Mouse (Mus musculus): ENCODE data around the gene Olfr1477. TPM values are rescaled to one million over a fixed set of nuclear protein-coding genes. Genes with fewer than 3 reads are reported as not detected.

Gene Olfr1477
- not detected in 2 replicates for polyA plus RNA-seq (2012; rRNA removed)

DNA sequence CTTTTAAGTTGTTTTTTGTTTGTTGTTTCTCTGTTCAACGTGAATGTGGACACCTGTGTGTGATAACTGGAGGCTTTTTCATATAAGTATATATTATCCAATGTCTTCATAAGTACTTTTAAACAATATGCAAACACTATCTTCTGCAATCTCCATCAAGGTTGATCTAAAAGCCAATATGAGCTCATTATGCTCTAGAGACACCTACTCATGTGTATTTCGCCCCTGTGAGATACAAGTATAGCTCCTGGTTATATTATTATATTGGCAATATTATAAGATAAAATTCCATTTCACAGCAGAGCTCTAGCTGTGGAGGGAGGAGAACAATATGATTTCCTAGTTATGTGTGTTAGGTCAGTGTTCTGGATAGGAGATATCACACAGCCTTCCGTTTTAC lies at the start of gene Olfr1477:
TSS of gene Olfr1477 (plus strand) at position 301 of the 400 bp plus-strand sequence.

DNA sequence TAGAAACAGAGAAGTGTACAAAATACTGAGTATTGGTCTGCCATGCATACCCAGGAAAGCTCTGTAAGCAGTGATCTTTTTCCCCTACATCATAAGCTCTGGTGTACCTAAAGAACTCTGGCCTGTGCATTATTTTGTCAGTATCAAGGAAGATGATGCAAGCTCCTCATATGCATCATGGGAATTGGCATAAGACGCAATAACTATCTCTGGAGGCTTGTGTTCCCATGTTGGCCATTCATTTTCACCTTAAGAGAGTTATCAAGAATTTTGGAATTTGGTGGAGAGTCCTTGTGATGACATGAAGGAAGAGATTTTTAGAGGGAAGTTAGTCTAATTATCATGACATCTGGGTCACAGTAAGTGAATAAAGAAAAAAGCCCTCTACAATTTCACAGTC lies 44.4 kb upstream of the Olfr1477 start, which contains the start of gene Olfr1472:
TSS of gene Olfr1472 (minus strand) at position 101 of the 400 bp plus-strand sequence.

DNA sequence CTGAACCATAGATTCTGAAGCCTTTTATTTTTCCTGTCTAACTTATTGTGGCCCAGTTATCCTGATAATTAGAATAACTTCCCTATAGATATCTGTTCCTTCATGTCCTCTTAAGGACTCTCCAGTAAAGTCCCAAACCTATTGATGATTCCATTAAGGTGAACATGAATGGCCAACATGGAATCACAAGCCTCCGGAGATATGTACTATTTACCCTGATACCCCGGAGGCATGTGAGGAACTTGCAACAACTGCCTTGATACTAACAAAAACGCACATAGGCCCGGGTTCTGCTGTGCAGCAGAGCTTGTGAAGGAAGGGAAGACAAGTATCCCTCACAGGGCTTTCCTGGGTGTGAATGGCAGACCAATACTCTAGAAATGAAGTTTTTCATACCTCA lies 31.1 kb upstream of the Olfr1477 start, which contains the start of gene Olfr1474:
TSS of gene Olfr1474 (plus strand) at position 301 of the 400 bp plus-strand sequence.

DNA sequence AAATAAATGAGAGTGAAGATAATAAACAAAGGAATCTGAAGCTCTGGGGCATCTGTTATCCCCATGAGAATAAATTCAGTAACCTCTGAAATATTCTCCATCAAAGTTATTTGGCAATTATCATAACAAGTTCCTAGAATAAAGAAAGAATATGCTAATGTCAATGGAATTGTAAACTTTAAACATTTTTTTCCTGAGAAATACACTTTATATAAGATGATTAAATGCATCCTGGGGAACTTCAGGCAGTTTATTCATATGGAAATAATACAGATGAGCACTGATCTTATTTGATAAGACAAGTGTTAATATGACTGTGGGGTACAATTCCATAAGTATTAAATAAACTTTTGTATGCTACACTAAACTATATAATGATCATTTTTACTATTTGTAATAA lies 20.2 kb upstream of the Olfr1477 start, which contains the start of gene Olfr1475:
TSS of gene Olfr1475 (minus strand) at position 101 of the 400 bp plus-strand sequence.

DNA sequence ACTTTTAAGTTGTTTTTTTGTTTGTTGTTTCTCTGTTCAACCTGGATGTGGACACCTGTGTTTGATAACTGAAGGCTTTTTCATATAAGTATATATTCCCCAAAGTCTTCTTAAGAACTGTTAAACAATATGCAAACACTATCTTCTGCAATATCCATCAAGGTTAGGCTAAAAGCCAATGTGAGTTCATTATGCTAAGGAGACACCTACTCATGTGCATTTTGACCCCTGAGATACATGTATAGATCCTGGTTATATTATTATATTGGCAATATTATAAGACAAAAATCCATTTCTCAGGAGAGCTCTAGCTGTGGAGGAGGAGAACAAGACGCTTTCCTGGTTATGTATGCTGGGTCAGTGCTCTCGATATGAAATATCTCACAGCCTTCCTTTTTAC lies 27.3 kb downstream of the Olfr1477 start, which contains the start of gene Olfr1480:
TSS of gene Olfr1480 (plus strand) at position 301 of the 400 bp plus-strand sequence.

Other genes starting within 250 kb of the Olfr1477 start
- gene Olfr1465, start 185.0 kb upstream of the Olfr1477 start, polyA plus RNA-seq (2012; rRNA removed): not detected in 2 replicates
- not detected in 2 replicates for gene Olfr1466, start 161.7 kb upstream of the Olfr1477 start, polyA plus RNA-seq (2012; rRNA removed)
- gene Olfr1467, start 138.3 kb upstream of the Olfr1477 start, polyA plus RNA-seq (2012; rRNA removed): not detected in 2 replicates
- not detected in 2 replicates for gene Olfr1469, start 92.7 kb upstream of the Olfr1477 start, polyA plus RNA-seq (2012; rRNA removed)
- gene Olfr1471, start 57.1 kb upstream of the Olfr1477 start, polyA plus RNA-seq (2012; rRNA removed): not detected in 2 replicates
- not detected in 2 replicates for gene Olfr1472, start 44.5 kb upstream of the Olfr1477 start, polyA plus RNA-seq (2012; rRNA removed)
- gene Olfr1474, start 31.0 kb upstream of the Olfr1477 start, polyA plus RNA-seq (2012; rRNA removed): not detected in 2 replicates
- not detected in 2 replicates for gene Olfr1475, start 20.4 kb upstream of the Olfr1477 start, polyA plus RNA-seq (2012; rRNA removed)
- gene Olfr1480, start 27.4 kb downstream of the Olfr1477 start, polyA plus RNA-seq (2012; rRNA removed): not detected in 2 replicates
- not detected in 2 replicates for gene Olfr1484, start 83.0 kb downstream of the Olfr1477 start, polyA plus RNA-seq (2012; rRNA removed)
- not detected in 2 replicates for gene Olfr1487, start 116.8 kb downstream of the Olfr1477 start, polyA plus RNA-seq (2012; rRNA removed)
- gene Olfr1489, start 131.1 kb downstream of the Olfr1477 start, polyA plus RNA-seq (2012; rRNA removed): not detected in 2 replicates
- not detected in 2 replicates for gene Olfr1490, start 150.5 kb downstream of the Olfr1477 start, polyA plus RNA-seq (2012; rRNA removed)
- not detected in 2 replicates for gene Olfr1491, start 196.7 kb downstream of the Olfr1477 start, polyA plus RNA-seq (2012; rRNA removed)
- gene Olfr1493-ps1, start 222.7 kb downstream of the Olfr1477 start, polyA plus RNA-seq (2012; rRNA removed): not detected in 2 replicates
- gene Olfr1494, start 239.2 kb downstream of the Olfr1477 start, polyA plus RNA-seq (2012; rRNA removed): not detected in 2 replicates